Mouse (Mus musculus) cortical plate, adult 2 months (tissue): ENCODE data around the gene Serpina6.
"Not testable (repeated sequence)": the region's sequence is repeated elsewhere in the genome, so short reads cannot be mapped to it uniquely, and the experiment has no call there.

Source experiments
- CTCF ChIP-seq: fragments of 200-500 bp; IDR thresholded peaks from 2 replicates; pipeline ENCODE4 v1.5.1; 2011; ENCODE audit warnings: mild to moderate bottlenecking, control low read depth, low read length; ENCODE audit not compliant: insufficient read depth; ENCODE audit errors: extremely low read depth
- POLR2A ChIP-seq: fragments of 200-500 bp; IDR thresholded peaks from 2 replicates; pipeline ENCODE4 v1.6.1; 2011; ENCODE audit warnings: mild to moderate bottlenecking, low read length, control low read depth; ENCODE audit not compliant: insufficient read depth; ENCODE audit errors: extremely low read depth

GRCm38 (mm10) chr12:103662053-103662452 is 5.0 kb upstream of the Serpina6 start:
- not testable (repeated sequence) for TF ChIP-seq CTCF, POLR2A
